Mouse (Mus musculus) erythroblast, embryonic 14.5 days (primary cell): ENCODE measurements at regions not wholly inside any gene's neighbourhood (a gene's known extent, or its start where the extent isn't known, plus 50 kb on each side); places are given as distances from the start of the nearest gene placed in this dataset.

ENCODE experiments used
- H3K27me3 ChIP-seq: 2 replicates; pipeline ENCODE4 v1.6.1; 2012; ENCODE audit warnings: inconsistent platforms; ENCODE audit not compliant: control insufficient read depth
- H3K36me3 ChIP-seq: 2 replicates; pipeline ENCODE4 v1.6.1; 2012; ENCODE audit warnings: mild to moderate bottlenecking, inconsistent platforms; ENCODE audit not compliant: control insufficient read depth
- H3K4me1 ChIP-seq: 2 replicates; pipeline ENCODE4 v1.6.1; 2012; ENCODE audit warnings: inconsistent platforms; ENCODE audit not compliant: control insufficient read depth
- H3K4me3 ChIP-seq: replicated peaks from 2 replicates; pipeline ENCODE3; 2012; ENCODE audit warnings: moderate library complexity, mild to moderate bottlenecking, inconsistent platforms
- H3K9me3 ChIP-seq: 2 replicates; pipeline ENCODE4 v1.6.1; 2012; ENCODE audit warnings: low read length, inconsistent platforms, mixed read lengths; ENCODE audit not compliant: control insufficient read depth
- GATA1 ChIP-seq: IDR thresholded peaks from 2 replicates; pipeline ENCODE4 v1.6.1; 2012; ENCODE audit warnings: low read length, inconsistent platforms, mixed read lengths
- TAL1 ChIP-seq: IDR thresholded peaks from 3 replicates; pipeline ENCODE4 v1.6.1; 2012; ENCODE audit warnings: low read length, inconsistent platforms, mixed read lengths

DNA sequence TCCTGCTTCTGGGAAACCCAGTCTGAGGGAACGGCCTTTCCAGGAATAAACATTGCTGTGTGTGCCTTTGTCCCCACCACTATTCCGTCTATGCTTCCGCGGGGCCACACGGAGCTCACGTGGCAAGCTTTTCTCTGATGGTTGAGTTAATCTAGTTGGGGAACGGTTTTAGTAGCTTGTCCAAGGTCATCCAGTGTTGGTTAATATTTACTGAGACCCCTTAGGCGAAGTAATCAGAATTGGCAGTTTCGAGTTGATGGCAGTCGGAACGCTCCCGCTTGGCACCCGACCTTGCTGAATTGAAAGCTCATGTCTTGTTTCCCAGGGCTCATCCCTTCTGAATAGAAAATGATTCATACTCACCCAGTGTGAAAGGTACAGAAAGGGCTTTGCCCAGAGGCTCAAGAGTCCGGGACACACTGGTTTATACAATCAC, 71.6 kb upstream of the Usp24 start:
- TF ChIP-seq GATA1 (no peak), TAL1 (no peak)
- Histone ChIP-seq H3K36me3 (peaks cover 9% of the 10 kb centered on the region), H3K4me3 (no peak overlapping the region), H3K27me3 (no peaks in the 10 kb centered on the region), H3K9me3 (peaks cover 8% of the 10 kb centered on the region), H3K4me1 (peaks cover 38% of the 10 kb centered on the region)

DNA sequence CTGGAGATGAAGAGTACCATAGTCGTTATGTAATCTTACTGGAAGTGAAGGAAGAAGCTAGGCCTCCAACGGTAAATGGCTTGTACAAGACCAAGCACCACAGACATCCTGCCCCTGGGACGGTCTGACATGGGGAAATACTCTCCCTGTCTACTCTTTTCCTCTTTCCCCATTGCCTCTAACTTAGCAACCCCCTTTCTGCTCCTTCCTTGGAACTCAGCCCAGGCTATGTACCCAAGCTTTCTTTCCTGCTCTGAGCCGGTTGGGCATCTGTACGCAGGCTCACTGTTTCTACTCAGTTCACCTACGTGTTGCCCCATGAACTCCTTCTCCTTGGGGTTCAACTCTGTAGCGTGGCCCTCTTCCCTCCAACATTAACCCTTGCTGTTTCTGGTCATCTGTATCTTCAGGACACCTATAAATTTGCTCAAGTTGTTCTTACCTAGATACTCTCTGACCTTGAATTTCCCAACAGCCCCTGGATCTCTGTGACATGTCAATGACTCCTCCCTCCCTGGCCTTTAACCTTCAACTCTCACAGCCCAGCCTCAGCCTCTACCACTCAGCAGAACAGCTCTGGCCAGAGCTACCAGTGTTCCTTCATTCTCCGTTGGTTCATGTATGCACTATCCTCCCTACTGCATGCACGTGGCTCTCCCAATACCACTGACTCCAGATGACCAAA, 71.0 kb upstream of the Usp24 start:
- TF ChIP-seq TAL1 = no peak
- no peak for TF ChIP-seq GATA1
- Histone ChIP-seq H3K4me3 (no peak overlapping the region), H3K36me3 (peaks cover 9% of the 10 kb centered on the region), H3K9me3 (peaks cover 8% of the 10 kb centered on the region), H3K4me1 (peaks cover 42% of the 10 kb centered on the region), H3K27me3 (no peaks in the 10 kb centered on the region)

GRCm38 (mm10) chr4:106246695-106247094, 69.3 kb upstream of the Usp24 start:
- Histone ChIP-seq H3K9me3 (peaks cover 8% of the 10 kb centered on the region), H3K4me1 (peaks cover 57% of the 10 kb centered on the region), H3K27me3 (no peaks in the 10 kb centered on the region), H3K36me3 (peaks cover 9% of the 10 kb centered on the region), H3K4me3 (no peak overlapping the region)
- TF ChIP-seq TAL1 (no peak), GATA1 (no peak)

- peaks cover 9% of the 10 kb centered on the region for H3K36me3 ChIP-seq
- H3K4me1 ChIP-seq = peaks cover 64% of the 10 kb centered on the region
- H3K4me3 ChIP-seq = no peak overlapping the region
- TF ChIP-seq GATA1 (no peak), TAL1 (no peak)
- H3K27me3 ChIP-seq = no peaks in the 10 kb centered on the region
- H3K9me3 ChIP-seq = peaks cover 13% of the 10 kb centered on the region
These were observed 68.6 kb upstream of the Usp24 start for GRCm38 (mm10) chr4:106247398-106247797.

- H3K4me3 ChIP-seq = peak overlapping the region; percentile 57
- H3K4me1 ChIP-seq = peaks cover 68% of the 10 kb centered on the region
- TF ChIP-seq GATA1 = peak; percentile 75
- peak; percentile 83 for TF ChIP-seq TAL1
- H3K9me3 ChIP-seq = peaks cover 13% of the 10 kb centered on the region
- H3K27me3 ChIP-seq = no peaks in the 10 kb centered on the region
- H3K36me3 ChIP-seq = peaks cover 9% of the 10 kb centered on the region
These were observed 67.7 kb upstream of the Usp24 start for GRCm38 (mm10) chr4:106248272-106248671.

DNA sequence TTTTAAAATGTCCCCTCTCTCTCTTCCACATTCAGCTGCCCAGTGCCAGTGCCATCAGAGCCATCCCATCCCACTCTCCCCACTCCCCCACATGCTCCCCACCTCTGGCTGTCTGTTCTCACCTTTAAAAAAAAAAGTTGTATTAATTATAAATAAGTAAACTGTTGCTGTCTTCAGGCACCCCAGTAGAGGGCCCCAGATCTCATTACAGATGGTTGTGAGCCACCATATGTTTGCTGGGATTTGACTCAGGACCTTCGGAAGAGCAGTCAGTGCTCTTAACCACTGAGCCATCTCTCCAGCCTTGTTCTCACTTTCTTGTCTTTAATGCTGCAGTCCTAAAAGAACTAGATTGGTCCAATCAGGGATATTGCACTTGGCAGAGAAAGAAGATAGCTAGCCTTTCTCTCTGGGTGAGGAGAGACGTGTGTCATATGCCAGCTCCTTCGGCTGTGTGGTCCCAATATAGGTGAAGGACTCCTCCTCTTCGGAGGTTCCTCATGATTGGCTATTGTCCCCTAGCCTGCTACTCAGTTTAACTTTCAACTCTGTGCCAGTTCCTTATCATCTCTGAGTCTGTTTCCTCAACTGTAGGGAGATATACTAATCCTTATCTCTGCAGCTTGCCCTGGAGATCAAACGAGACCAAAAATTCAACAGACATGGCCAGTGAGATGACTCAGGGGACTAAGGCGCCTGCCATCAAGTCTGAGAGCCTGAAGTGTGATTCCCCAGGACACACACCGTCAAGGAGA, 66.8 kb upstream of the Usp24 start:
- TF ChIP-seq TAL1 (no peak), GATA1 (peak; percentile 73)
- peaks cover 68% of the 10 kb centered on the region for H3K4me1 ChIP-seq
- peaks cover 13% of the 10 kb centered on the region for H3K9me3 ChIP-seq
- H3K4me3 ChIP-seq = peak overlapping the region; percentile 57
- H3K27me3 ChIP-seq = no peaks in the 10 kb centered on the region
- peaks cover 9% of the 10 kb centered on the region for H3K36me3 ChIP-seq

DNA sequence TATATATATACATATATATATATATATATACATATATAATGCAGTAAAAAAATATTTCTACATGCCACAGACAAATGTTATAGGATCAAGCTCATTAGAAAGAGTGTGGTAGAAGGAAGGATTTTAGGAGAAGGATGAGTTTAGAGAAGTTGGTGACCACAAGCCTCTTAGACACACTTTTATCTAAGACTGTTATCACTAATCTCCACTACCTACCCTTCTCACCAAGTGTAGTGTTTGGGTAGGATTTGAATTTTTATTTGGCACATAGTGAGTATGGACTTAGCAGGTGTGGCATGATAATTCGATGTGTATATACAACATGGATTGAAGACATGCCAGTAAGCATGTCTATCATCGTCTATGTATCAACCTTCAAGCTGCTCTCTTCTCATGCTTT, 66.0 kb upstream of the Usp24 start:
- peaks cover 69% of the 10 kb centered on the region for H3K4me1 ChIP-seq

GRCm38 (mm10) chr4:106251430-106251829, 64.6 kb upstream of the Usp24 start:
- Histone ChIP-seq H3K4me1 (peaks cover 62% of the 10 kb centered on the region), H3K36me3 (peaks cover 9% of the 10 kb centered on the region), H3K9me3 (peaks cover 13% of the 10 kb centered on the region), H3K27me3 (no peaks in the 10 kb centered on the region), H3K4me3 (no peak overlapping the region)
- TF ChIP-seq TAL1 = no peak
- no peak for TF ChIP-seq GATA1

More for the DNA sequence above, 66.0 kb upstream of the Usp24 start:
- no peak for TF ChIP-seq GATA1
- no peak for TF ChIP-seq TAL1
- peaks cover 13% of the 10 kb centered on the region for H3K9me3 ChIP-seq
- peaks cover 9% of the 10 kb centered on the region for H3K36me3 ChIP-seq
- no peaks in the 10 kb centered on the region for H3K27me3 ChIP-seq
- H3K4me3 ChIP-seq = no peak overlapping the region

DNA sequence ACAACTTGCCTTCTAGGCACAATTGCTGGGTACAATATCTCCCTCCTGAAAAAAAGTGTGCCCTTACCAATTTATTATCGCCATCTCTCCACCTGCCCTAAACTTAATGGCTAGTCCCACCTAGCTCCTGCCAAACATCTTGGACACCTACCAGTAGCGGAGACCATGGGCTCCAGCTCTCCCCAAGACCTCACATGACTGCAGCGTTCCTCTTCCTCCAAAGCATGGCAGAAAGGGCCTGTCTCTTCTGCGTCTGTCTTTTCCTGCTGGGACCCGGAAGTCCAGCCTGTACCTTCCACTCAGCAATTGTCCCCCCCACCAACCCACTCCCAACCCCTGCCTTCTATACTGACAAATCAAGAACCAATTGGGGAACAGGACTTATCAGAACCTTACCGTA, 63.1 kb upstream of the Usp24 start:
- no peaks in the 10 kb centered on the region for H3K27me3 ChIP-seq
- H3K36me3 ChIP-seq = no peaks in the 10 kb centered on the region; the same call in 1 of the 2 replicates
- TF ChIP-seq TAL1 (no peak), GATA1 (no peak)
- 0 out of 2 replicates have a peak, but pooled peaks cover 6% of the 10 kb centered on the region for H3K9me3 ChIP-seq
- no peak overlapping the region for H3K4me3 ChIP-seq
- peaks cover 51% of the 10 kb centered on the region for H3K4me1 ChIP-seq
